Mouse (Mus musculus) testis, adult 2 months (tissue): ENCODE data around the gene Fdx1l. TPM values are rescaled to one million over a fixed set of nuclear protein-coding genes. Genes with fewer than 3 reads are reported as not detected.

ENCODE experiments used
- H3K27ac ChIP-seq: fragments of 200-500 bp; 2 replicates; pipeline ENCODE4 v1.5.1; 2012; ENCODE audit warnings: low read depth, low read length; ENCODE audit not compliant: control insufficient read depth, insufficient read depth
- H3K27me3 ChIP-seq: fragments of 200-500 bp; 2 replicates; pipeline ENCODE4 v1.6.1; 2012; ENCODE audit warnings: mild to moderate bottlenecking, low read length, moderate library complexity; ENCODE audit not compliant: control insufficient read depth, insufficient read depth
- H3K36me3 ChIP-seq: fragments of 200-500 bp; 2 replicates; pipeline ENCODE4 v1.6.1; 2012; ENCODE audit warnings: mild to moderate bottlenecking, low read length; ENCODE audit not compliant: control insufficient read depth, insufficient read depth
- H3K4me1 ChIP-seq: fragments of 200-500 bp; 2 replicates; pipeline ENCODE4 v1.6.1; 2012; ENCODE audit warnings: low read length; ENCODE audit not compliant: control insufficient read depth, insufficient read depth
- H3K4me3 ChIP-seq: fragments of 200-500 bp; 2 replicates; pipeline ENCODE4 v1.5.1; 2012; ENCODE audit warnings: low read depth, mild to moderate bottlenecking, low read length, moderate library complexity, mixed read lengths; ENCODE audit not compliant: control insufficient read depth
- CTCF ChIP-seq: fragments of 200-500 bp; IDR thresholded peaks from 2 replicates; pipeline ENCODE4 v1.5.1; 2012; ENCODE audit warnings: low read depth, mild to moderate bottlenecking, inconsistent platforms, low read length, moderate library complexity; ENCODE audit not compliant: control insufficient read depth, insufficient read depth, insufficient replicate concordance
- POLR2A ChIP-seq: fragments of 200-500 bp; IDR thresholded peaks from 2 replicates; pipeline ENCODE4 v1.6.1; 2012; ENCODE audit warnings: low read depth, mild to moderate bottlenecking, inconsistent platforms, low read length, moderate library complexity; ENCODE audit not compliant: control insufficient read depth
- polyA plus RNA-seq: library from polyadenylated mRNA; depleted of rRNA; stranded (reverse); fragments of >200 nt; gene quantifications from 2 replicates; pipeline ENCODE4 v1.2.3, GENCODE M21; 2012; rRNA removed

Fdx1l gene
- polyA plus RNA-seq: 26.1 and 28.7 TPM in 2 replicates

GRCm38 (mm10) chr9:21073044-21073840 is at the start of gene Fdx1l, which contains the start of gene Gm49373:
Fdx1l (minus strand) TSS chr9:21073614.
Gm49373 (minus strand) TSS chr9:21073096.
- Histone ChIP-seq H3K36me3 (no peaks in the 10 kb centered on the region; the same call in 1 of the 2 replicates), H3K27ac (peak within 1 kb of the TSS; percentile 85), H3K27me3 (no peaks in the 10 kb centered on the region), H3K4me3 (peak within 1 kb of the TSS; percentile 91), H3K4me1 (peaks cover 5% of the 10 kb centered on the region)
- TF ChIP-seq POLR2A: peak; percentile 77; the same call in 1 of the 2 replicates
- no peak for TF ChIP-seq CTCF

- H3K27ac ChIP-seq: no peak overlapping the region
- TF ChIP-seq POLR2A (no peak), CTCF (no peak)
- no peak overlapping the region for H3K4me3 ChIP-seq
- no peaks in the 10 kb centered on the region for H3K27me3 ChIP-seq
- no peaks in the 10 kb centered on the region for H3K4me1 ChIP-seq
- no peaks in the 10 kb centered on the region; the same call in 1 of the 2 replicates for H3K36me3 ChIP-seq
These were observed 48.1 kb upstream of the Fdx1l start for GRCm38 (mm10) chr9:21121483-21121882.

- Histone ChIP-seq H3K27ac (no peak overlapping the region), H3K36me3 (no peaks in the 10 kb centered on the region; the same call in 1 of the 2 replicates), H3K4me3 (no peak overlapping the region), H3K4me1 (no peaks in the 10 kb centered on the region), H3K27me3 (no peaks in the 10 kb centered on the region)
- TF ChIP-seq CTCF (no peak), POLR2A (no peak)
These were observed 43.7 kb upstream of the Fdx1l start for GRCm38 (mm10) chr9:21117073-21117472.

DNA sequence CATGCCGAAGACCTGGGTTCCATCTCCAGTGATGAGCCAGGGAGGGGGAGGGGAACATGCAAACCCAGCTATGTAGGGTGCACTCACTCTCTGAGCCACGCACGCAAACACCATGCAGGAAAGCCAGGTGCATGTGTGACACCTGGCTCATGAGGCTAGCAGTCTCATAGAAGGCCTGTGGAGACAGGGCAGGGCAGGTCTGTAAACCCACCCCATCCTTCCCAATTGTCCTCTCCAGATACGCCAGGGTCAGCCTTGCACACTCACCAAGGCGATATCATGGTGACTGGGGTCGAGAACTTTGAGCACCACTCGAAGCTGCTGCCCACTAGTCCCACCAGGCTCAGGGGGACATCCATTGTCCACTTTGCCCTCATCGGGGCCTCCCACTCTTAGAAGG is 41.7 kb upstream of the Fdx1l start:
- Histone ChIP-seq H3K27me3 (no peaks in the 10 kb centered on the region), H3K4me3 (no peak overlapping the region), H3K36me3 (no peaks in the 10 kb centered on the region; the same call in 1 of the 2 replicates), H3K27ac (no peak overlapping the region), H3K4me1 (no peaks in the 10 kb centered on the region)
- no peak for TF ChIP-seq POLR2A
- no peak for TF ChIP-seq CTCF

DNA sequence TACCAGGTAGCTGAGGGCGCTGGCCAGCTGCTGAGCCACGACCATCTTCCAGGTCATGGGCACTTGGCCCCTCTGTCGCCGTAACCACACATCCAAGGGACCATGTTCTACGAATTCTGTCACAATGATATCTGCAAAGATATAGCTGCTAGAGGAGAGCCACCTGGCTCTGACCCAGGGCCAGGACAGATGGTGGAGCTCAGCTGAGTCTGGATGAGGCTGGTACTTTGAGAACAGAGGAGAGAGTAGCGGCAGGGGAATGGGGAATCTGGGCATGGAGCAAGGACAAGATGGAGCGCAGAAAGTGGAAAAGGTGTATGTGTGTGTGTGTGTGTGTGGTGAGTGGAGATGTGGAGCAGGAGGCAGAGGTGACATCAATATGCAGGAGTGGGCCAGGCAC is 40.8 kb upstream of the Fdx1l start:
- H3K27ac ChIP-seq: no peak overlapping the region
- H3K36me3 ChIP-seq: no peaks in the 10 kb centered on the region
- H3K4me3 ChIP-seq: no peak overlapping the region
- no peaks in the 10 kb centered on the region for H3K27me3 ChIP-seq
- TF ChIP-seq POLR2A (no peak), CTCF (no peak)
- H3K4me1 ChIP-seq: no peaks in the 10 kb centered on the region

GRCm38 (mm10) chr9:21113751-21114150 is 40.3 kb upstream of the Fdx1l start:
- H3K27ac ChIP-seq: no peak overlapping the region
- no peak for TF ChIP-seq CTCF
- TF ChIP-seq POLR2A: no peak

GRCm38 (mm10) chr9:21107607-21108237 is 34.3 kb upstream of the Fdx1l start:
- Histone ChIP-seq H3K4me3 (no peak overlapping the region), H3K36me3 (no peaks in the 10 kb centered on the region), H3K27ac (no peak overlapping the region), H3K27me3 (no peaks in the 10 kb centered on the region), H3K4me1 (peaks cover 3% of the 10 kb centered on the region)
- TF ChIP-seq POLR2A (peak; percentile 12; the same call in 1 of the 2 replicates), CTCF (0 out of 2 replicates have a peak, but pooled peaks have one; percentile 3)

More at GRCm38 (mm10) chr9:21113751-21114150, 40.3 kb upstream of the Fdx1l start:
- Histone ChIP-seq H3K4me1 (no peaks in the 10 kb centered on the region), H3K36me3 (no peaks in the 10 kb centered on the region), H3K27me3 (no peaks in the 10 kb centered on the region), H3K4me3 (no peak overlapping the region)
